Mouse (Mus musculus): ENCODE data around the gene Hao1. TPM values are rescaled to one million over a fixed set of nuclear protein-coding genes. Genes with fewer than 3 reads are reported as not detected.

Gene Hao1
- polyA plus RNA-seq, 1 experiment from 2014 or later = 0.38 TPM

GRCm38 (mm10) chr2:134456065-134456505, 98.1 kb downstream of the Hao1 start:
- H3K9ac ChIP-seq (ENCODE audit: low read length) = no peak overlapping the region
- H3K27me3 ChIP-seq (ENCODE audit: control insufficient read depth, insufficient read depth, low read length) = no peaks in the 10 kb centered on the region
- H3K4me1 ChIP-seq (replicated peaks; ENCODE audit: control insufficient read depth, insufficient read depth) = peaks cover 4% of the 10 kb centered on the region; the same call in 1 of the 2 replicates
- 14% methylated on average over 7 of the region's 7 CpGs for WGBS
- H3K4me3 ChIP-seq (ENCODE audit: low read depth, low read length) = no peak overlapping the region
- TF ChIP-seq EP300 (optimal IDR thresholded peaks at IDR 0.05) = no peak
- H3K9me3 ChIP-seq (ENCODE audit: control insufficient read depth, low read length) = no peaks in the 10 kb centered on the region
- ATAC-seq (ENCODE audit: low FRiP score, low TSS enrichment) (no peak), DNase-seq (ENCODE audit: low spot score) (no peak)
- no peak overlapping the region for H3K27ac ChIP-seq (replicated peaks)
- H3K4me2 ChIP-seq (replicated peaks; ENCODE audit: low read depth) = peak overlapping the region; percentile 25
- H3K36me3 ChIP-seq (ENCODE audit: control insufficient read depth, insufficient read depth, low read length) = no peaks in the 10 kb centered on the region

- H3K4me2 ChIP-seq (replicated peaks; ENCODE audit: low read depth) = no peak overlapping the region
- ATAC-seq (ENCODE audit: low FRiP score, low TSS enrichment) (no peak), DNase-seq (ENCODE audit: low spot score) (no peak)
- no peak overlapping the region for H3K4me3 ChIP-seq (ENCODE audit: low read depth, low read length)
- no peak overlapping the region for H3K27ac ChIP-seq (replicated peaks)
- no peaks in the 10 kb centered on the region for H3K27me3 ChIP-seq (ENCODE audit: control insufficient read depth, insufficient read depth, low read length)
- H3K9ac ChIP-seq (ENCODE audit: low read length) = no peak overlapping the region
- no peaks in the 10 kb centered on the region for H3K36me3 ChIP-seq (ENCODE audit: control insufficient read depth, insufficient read depth, low read length)
- H3K4me1 ChIP-seq (replicated peaks; ENCODE audit: control insufficient read depth, insufficient read depth) = peaks cover 4% of the 10 kb centered on the region; the same call in 1 of the 2 replicates
- no peaks in the 10 kb centered on the region for H3K9me3 ChIP-seq (ENCODE audit: control insufficient read depth, low read length)
- 77% methylated on average over 1 of the region's 1 CpGs for WGBS
- TF ChIP-seq CTCF (IDR thresholded peaks at IDR 0.05; ENCODE audit: low read depth) = no peak
- no peak for TF ChIP-seq EP300 (optimal IDR thresholded peaks at IDR 0.05)
These were observed 101.4 kb downstream of the Hao1 start for GRCm38 (mm10) chr2:134452748-134453147.

GRCm38 (mm10) chr2:134450976-134451375, 103.2 kb downstream of the Hao1 start:
- TF ChIP-seq CTCF (IDR thresholded peaks at IDR 0.05; ENCODE audit: low read depth) (no peak), EP300 (optimal IDR thresholded peaks at IDR 0.05) (no peak)
- H3K9ac ChIP-seq (ENCODE audit: low read length) = no peak overlapping the region
- no peaks in the 10 kb centered on the region for H3K36me3 ChIP-seq (ENCODE audit: control insufficient read depth, insufficient read depth, low read length)
- no peak overlapping the region for H3K4me2 ChIP-seq (replicated peaks; ENCODE audit: low read depth)
- 30% methylated on average over 1 of the region's 1 CpGs for WGBS
- no peak overlapping the region for H3K27ac ChIP-seq (replicated peaks)
- 0 out of 2 replicates have a peak, but pooled peaks cover under 1% of the 10 kb centered on the region for H3K4me1 ChIP-seq (replicated peaks; ENCODE audit: control insufficient read depth, insufficient read depth)
- H3K27me3 ChIP-seq (ENCODE audit: control insufficient read depth, insufficient read depth, low read length) = no peaks in the 10 kb centered on the region
- no peak for ATAC-seq (ENCODE audit: low FRiP score, low TSS enrichment)
- no peaks in the 10 kb centered on the region for H3K9me3 ChIP-seq (ENCODE audit: control insufficient read depth, low read length)
- H3K4me3 ChIP-seq (ENCODE audit: low read depth, low read length) = no peak overlapping the region
- DNase-seq (ENCODE audit: low spot score) = no peak

Other genes starting within 250 kb of the Hao1 start
- 11.0 TPM in 2 replicates for gene Tmx4, start 89.8 kb upstream of the Hao1 start, polyA plus RNA-seq (2015; fragmentation: Nextera tagmentation; extraction: Ambion mirVana)
- gene Plcb1, start 231.7 kb upstream of the Hao1 start, polyA plus RNA-seq (2015; fragmentation: Nextera tagmentation; extraction: Ambion mirVana) = 6.9 and 7.0 TPM in 2 replicates